Mouse (Mus musculus) layer of hippocampus, postnatal 36 days (tissue): ENCODE measurements around the gene Ufsp1. TPM values are rescaled to one million over a fixed set of nuclear protein-coding genes. Genes with fewer than 3 reads are reported as not detected.
"Not testable (repeated sequence)": the region's sequence is repeated elsewhere in the genome, so short reads cannot be mapped to it uniquely, and the experiment has no call there.

Experiments used
- DNase-seq, 2 experiments: peaks; one replicate each; pipeline ENCODE4 v3.0.0; 2022
- total RNA-seq, 2 experiments: library from RNA; stranded (reverse); gene quantifications; 2 replicates each; pipeline ENCODE4 v1.2.3; 2021

Gene Ufsp1
- total RNA-seq: 10 to 100 TPM in 1 of 2 experiments, 1 to 10 TPM in 1; 8.6 to 12.2 TPM

GRCm38 (mm10) chr5:137293839-137294743 lies at the start of gene Ufsp1:
Gene Ufsp1, plus strand, starts transcription at chr5:137294629.
- DNase-seq: peak; percentile 94 to 96

- no peak for DNase-seq
These were observed 30.3 kb upstream of the Ufsp1 start for GRCm38 (mm10) chr5:137263897-137264720.

- DNase-seq: no peak
These were observed 29.6 kb upstream of the Ufsp1 start for GRCm38 (mm10) chr5:137264787-137265186.

GRCm38 (mm10) chr5:137268131-137268910 lies 26.1 kb upstream of the Ufsp1 start:
- DNase-seq: no peak

- DNase-seq: no peak
These were observed 16.8 kb upstream of the Ufsp1 start for GRCm38 (mm10) chr5:137277360-137278342.

- DNase-seq: not testable (repeated sequence)
These were observed 10.0 kb upstream of the Ufsp1 start for GRCm38 (mm10) chr5:137284411-137284810.

- no peak for DNase-seq
These were observed 9.4 kb upstream of the Ufsp1 start for GRCm38 (mm10) chr5:137285045-137285444.

GRCm38 (mm10) chr5:137285986-137286385 lies 8.4 kb upstream of the Ufsp1 start:
- no peak for DNase-seq

GRCm38 (mm10) chr5:137286655-137287031 lies 7.8 kb upstream of the Ufsp1 start:
- DNase-seq: peak; percentile 87 to 88

GRCm38 (mm10) chr5:137287032-137287952 lies 7.1 kb upstream of the Ufsp1 start, which contains the start of gene Ache:
Gene Ache, plus strand, starts transcription at chr5:137287519.
- peak; percentile 67 to 68 for DNase-seq

GRCm38 (mm10) chr5:137287953-137288743 lies 6.3 kb upstream of the Ufsp1 start:
- DNase-seq: peak; percentile 57 to 61

- DNase-seq: peak; percentile 43 to 56
These were observed 5.4 kb upstream of the Ufsp1 start for GRCm38 (mm10) chr5:137288999-137289470.

GRCm38 (mm10) chr5:137289591-137290365 lies 4.7 kb upstream of the Ufsp1 start:
- DNase-seq: no peak

- DNase-seq: no peak
These were observed 3.8 kb upstream of the Ufsp1 start for GRCm38 (mm10) chr5:137290677-137291076.

- no peak for DNase-seq
These were observed 3.0 kb upstream of the Ufsp1 start for GRCm38 (mm10) chr5:137291381-137291926.

GRCm38 (mm10) chr5:137293282-137293681 lies 1.1 kb upstream of the Ufsp1 start:
- peak; percentile 69 to 73 for DNase-seq

- no peak for DNase-seq
These were observed 290 bp downstream of the Ufsp1 start for GRCm38 (mm10) chr5:137294744-137295093.

GRCm38 (mm10) chr5:137295296-137295695 lies 867 bp downstream of the Ufsp1 start:
- no peak for DNase-seq
